Mouse (Mus musculus): ENCODE data around the gene Ccdc34. TPM values are rescaled to one million over a fixed set of nuclear protein-coding genes. Genes with fewer than 3 reads are reported as not detected.
A peak's percentile ranks its signal among the peaks of the same experiment; 100 is the strongest.
"Not testable (repeated sequence)": the region's sequence is repeated elsewhere in the genome, so short reads cannot be mapped to it uniquely, and the experiment has no call there.

The Ccdc34 gene
- total RNA-seq, 2 experiments from 2014 or later, result 2.5 to 3.4 TPM

GRCm38 (mm10) chr2:110068916-110069315, 51.3 kb downstream of the Ccdc34 start:
- intact Hi-C loops (cut with DNase I), result no loop called here
- no peak for DNase-seq

GRCm38 (mm10) chr2:110073023-110073422, 55.4 kb downstream of the Ccdc34 start:
- intact Hi-C loops (cut with DNase I), result no loop called here
- DNase-seq, result no peak

- intact Hi-C loops (cut with DNase I), result no loop called here
- DNase-seq, result no peak
Measured at GRCm38 (mm10) chr2:110074646-110075452, 57.2 kb downstream of the Ccdc34 start.

GRCm38 (mm10) chr2:110077240-110077639, 59.6 kb downstream of the Ccdc34 start:
- intact Hi-C loops (cut with DNase I), result no loop called here

GRCm38 (mm10) chr2:110077655-110078054, 60.0 kb downstream of the Ccdc34 start:
- DNase-seq, result no peak

More at GRCm38 (mm10) chr2:110077240-110077639, 59.6 kb downstream of the Ccdc34 start:
- DNase-seq, result no peak

GRCm38 (mm10) chr2:110080532-110080931, 62.9 kb downstream of the Ccdc34 start:
- intact Hi-C loops (cut with DNase I), result no loop called here

More at GRCm38 (mm10) chr2:110077655-110078054, 60.0 kb downstream of the Ccdc34 start:
- intact Hi-C loops (cut with DNase I), result no loop called here

GRCm38 (mm10) chr2:110082975-110083374, 65.4 kb downstream of the Ccdc34 start:
- no peak for DNase-seq
- intact Hi-C loops (cut with DNase I), result no loop called here

More at GRCm38 (mm10) chr2:110080532-110080931, 62.9 kb downstream of the Ccdc34 start:
- no peak for DNase-seq

- peak; percentile 19 to 28 for DNase-seq
- intact Hi-C loops (cut with DNase I), result no loop called here
Measured at GRCm38 (mm10) chr2:110085701-110086143, 68.1 kb downstream of the Ccdc34 start.

- no peak for DNase-seq
- intact Hi-C loops (cut with DNase I), result no loop called here
Measured at GRCm38 (mm10) chr2:110114133-110114532, 96.5 kb downstream of the Ccdc34 start.

GRCm38 (mm10) chr2:110129396-110129795, 111.8 kb downstream of the Ccdc34 start:
- intact Hi-C loops (cut with DNase I), result no loop called here
- no peak for DNase-seq

- no peak for DNase-seq
- intact Hi-C loops (cut with DNase I), result no loop called here
Measured at GRCm38 (mm10) chr2:110131573-110131972, 114.0 kb downstream of the Ccdc34 start.

GRCm38 (mm10) chr2:110133356-110134115, 115.9 kb downstream of the Ccdc34 start:
- intact Hi-C loops (cut with DNase I), result no loop called here
- DNase-seq, result no peak

GRCm38 (mm10) chr2:110134765-110135594, 117.4 kb downstream of the Ccdc34 start:
- DNase-seq, result no peak
- intact Hi-C loops (cut with DNase I), result no loop called here

GRCm38 (mm10) chr2:110137291-110137690, 119.7 kb downstream of the Ccdc34 start:
- DNase-seq, result no peak
- intact Hi-C loops (cut with DNase I), result no loop called here

- intact Hi-C loops (cut with DNase I), result no loop called here
- DNase-seq, result no peak
Measured at GRCm38 (mm10) chr2:110138096-110138495, 120.5 kb downstream of the Ccdc34 start.

GRCm38 (mm10) chr2:110147980-110148379, 130.4 kb downstream of the Ccdc34 start:
- intact Hi-C loops (cut with DNase I); DNase-seq: not testable (repeated sequence)

- intact Hi-C loops (cut with DNase I), result no loop called here
- no peak for DNase-seq
Measured at GRCm38 (mm10) chr2:110149246-110149645, 131.6 kb downstream of the Ccdc34 start.

GRCm38 (mm10) chr2:110156321-110156720, 138.7 kb downstream of the Ccdc34 start:
- intact Hi-C loops (cut with DNase I), result no loop called here
- no peak for DNase-seq

GRCm38 (mm10) chr2:110165003-110165402, 147.4 kb downstream of the Ccdc34 start:
- DNase-seq, result no peak
- intact Hi-C loops (cut with DNase I), result no loop called here

- DNase-seq, result no peak
- intact Hi-C loops (cut with DNase I), result no loop called here
Measured at GRCm38 (mm10) chr2:110167694-110168093, 150.1 kb downstream of the Ccdc34 start.
